Mouse (Mus musculus): ENCODE measurements around the gene Dus4l. TPM values are rescaled to one million over a fixed set of nuclear protein-coding genes. Genes with fewer than 3 reads are reported as not detected.

The Dus4l gene
- total and polyA plus RNA-seq, 3 experiments: 16.1 to 32.8 (median 23.2) TPM

DNA sequence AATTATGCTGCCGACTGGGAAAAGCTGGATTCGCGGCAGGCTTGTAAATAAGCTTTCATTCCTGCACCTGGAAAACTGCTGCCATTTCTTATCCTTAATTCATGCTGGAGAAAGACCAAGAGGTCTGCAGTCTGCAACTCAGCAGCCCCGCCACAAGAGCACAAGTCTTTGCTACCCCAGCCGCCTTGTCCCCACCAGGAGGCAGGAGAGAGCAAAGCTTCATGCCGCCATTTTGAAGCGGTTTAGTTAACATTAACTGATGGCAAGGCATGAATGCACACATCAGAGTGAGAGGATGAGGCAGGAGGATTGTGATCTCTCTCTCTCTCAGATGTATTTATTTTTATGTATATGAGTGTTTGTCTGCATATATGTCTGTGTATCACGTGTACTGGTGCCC, 34.5 kb downstream of the Dus4l start:
- H3K9ac ChIP-seq (ENCODE audit: insufficient read depth, low read depth): no peak overlapping the region
- dilution Hi-C loops (cut with MboI; ENCODE audit: extremely low pct_ligation_motif_present, extremely low pct_unique_long_range_greater_than_20kb, low sequenced_read_pairs) (no loop called here), in situ Hi-C loops (cut with MboI; ENCODE audit: low pct_ligation_motif_present, low pct_unique_long_range_greater_than_20kb, low sequenced_read_pairs) (no loop called here)
- H3K27ac ChIP-seq (ENCODE audit: insufficient read depth, low read depth): no peak overlapping the region
- H3K27me3 ChIP-seq (replicated peaks): no peaks in the 10 kb centered on the region
- no peak overlapping the region for H3K4me2 ChIP-seq (ENCODE audit: insufficient read depth, low read depth, poor library complexity, severe bottlenecking)
- no peaks in the 10 kb centered on the region for H3K79me2 ChIP-seq (replicated peaks; ENCODE audit: control insufficient read depth, extremely low read depth, insufficient read depth, poor library complexity, severe bottlenecking)
- DNase-seq (ENCODE audit: extremely low read depth): no peak
- H3K4me1 ChIP-seq (ENCODE audit: control insufficient read depth in 1 of 2, insufficient read depth in 2 of 2): no peaks in the 10 kb centered on the region
- TF ChIP-seq SMC3 (IDR thresholded peaks at IDR 0.05; ENCODE audit: low read depth, low read length) (peak; percentile 4; the same call in 1 of the 2 replicates), CHD2 (IDR thresholded peaks at IDR 0.05; ENCODE audit: low read length) (no peak), CTCF (conservative IDR thresholded peaks at IDR 0.05 in 1 of 2, IDR thresholded peaks at IDR 0.05 in 1 of 2; ENCODE audit: low read depth in 2 of 2, low read length in 2 of 2) (peak in 1 of 2 experiments; percentile 26; a peak in 2 of 4 replicates)
- H3K9me3 ChIP-seq (replicated peaks; ENCODE audit: low read length): peaks cover 6% of the 10 kb centered on the region
- H3K36me3 ChIP-seq (replicated peaks in 1 of 2; ENCODE audit: control insufficient read depth in 1 of 2, insufficient read depth in 1 of 2, low read length in 1 of 2): peaks cover 42 to 86% of the 10 kb centered on the region in 2 experiments
- no peak overlapping the region for H3K4me3 ChIP-seq (replicated peaks in 1 of 3; ENCODE audit: low read depth in 2 of 3, low read length in 2 of 3, poor library complexity in 1 of 3)

DNA sequence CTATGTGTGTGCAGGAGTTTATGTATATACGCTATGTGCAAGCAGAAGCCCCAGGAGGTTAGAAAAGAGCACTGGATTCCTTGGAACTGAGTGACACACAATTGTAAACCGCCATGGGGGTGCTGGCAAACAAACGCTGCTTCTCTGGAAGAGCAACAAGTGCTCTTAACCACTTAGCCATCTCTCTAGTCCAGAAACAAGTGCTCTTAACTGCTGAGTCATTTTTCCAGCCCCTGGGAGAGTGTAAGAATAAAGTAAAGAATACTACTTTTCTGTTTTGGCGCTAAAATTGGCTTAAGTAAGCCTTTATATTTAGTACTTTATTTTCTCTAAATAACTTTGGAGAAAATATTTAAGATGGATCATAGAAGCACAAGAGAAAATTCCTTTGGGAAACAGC, 41.3 kb downstream of the Dus4l start:
- no peak overlapping the region for H3K4me3 ChIP-seq (replicated peaks in 1 of 3; ENCODE audit: low read depth in 2 of 3, low read length in 2 of 3, poor library complexity in 1 of 3)
- H3K79me2 ChIP-seq (replicated peaks; ENCODE audit: control insufficient read depth, extremely low read depth, insufficient read depth, poor library complexity, severe bottlenecking): no peaks in the 10 kb centered on the region
- H3K36me3 ChIP-seq (replicated peaks in 1 of 2; ENCODE audit: control insufficient read depth in 1 of 2, insufficient read depth in 1 of 2, low read length in 1 of 2): peaks cover 31 to 78% of the 10 kb centered on the region in 2 experiments
- H3K4me1 ChIP-seq (ENCODE audit: control insufficient read depth in 1 of 2, insufficient read depth in 2 of 2): no peaks in the 10 kb centered on the region
- dilution Hi-C loops (cut with MboI; ENCODE audit: extremely low pct_ligation_motif_present, extremely low pct_unique_long_range_greater_than_20kb, low sequenced_read_pairs): no loop called here
- in situ Hi-C loops (cut with MboI; ENCODE audit: low pct_ligation_motif_present, low pct_unique_long_range_greater_than_20kb, low sequenced_read_pairs): no loop called here
- no peak overlapping the region for H3K4me2 ChIP-seq (ENCODE audit: insufficient read depth, low read depth, poor library complexity, severe bottlenecking)
- H3K27ac ChIP-seq (ENCODE audit: insufficient read depth, low read depth): no peak overlapping the region
- no peak overlapping the region for H3K9ac ChIP-seq (ENCODE audit: insufficient read depth, low read depth)
- H3K27me3 ChIP-seq (replicated peaks): no peaks in the 10 kb centered on the region
- TF ChIP-seq MXI1 (IDR thresholded peaks at IDR 0.05; ENCODE audit: low read depth, low read length) (no peak), TBP (conservative IDR thresholded peaks at IDR 0.05; ENCODE audit: low read depth, low read length) (no peak), JUND (conservative IDR thresholded peaks at IDR 0.05; ENCODE audit: low read depth, low read length) (no peak), CTCF (conservative IDR thresholded peaks at IDR 0.05 in 1 of 2, IDR thresholded peaks at IDR 0.05 in 1 of 2; ENCODE audit: low read depth in 2 of 2, low read length in 2 of 2) (no peak), HCFC1 (IDR thresholded peaks at IDR 0.05; ENCODE audit: low read depth, low read length) (no peak)
- no peak for DNase-seq (ENCODE audit: extremely low read depth)
- H3K9me3 ChIP-seq (replicated peaks; ENCODE audit: low read length): peaks cover 6% of the 10 kb centered on the region

DNA sequence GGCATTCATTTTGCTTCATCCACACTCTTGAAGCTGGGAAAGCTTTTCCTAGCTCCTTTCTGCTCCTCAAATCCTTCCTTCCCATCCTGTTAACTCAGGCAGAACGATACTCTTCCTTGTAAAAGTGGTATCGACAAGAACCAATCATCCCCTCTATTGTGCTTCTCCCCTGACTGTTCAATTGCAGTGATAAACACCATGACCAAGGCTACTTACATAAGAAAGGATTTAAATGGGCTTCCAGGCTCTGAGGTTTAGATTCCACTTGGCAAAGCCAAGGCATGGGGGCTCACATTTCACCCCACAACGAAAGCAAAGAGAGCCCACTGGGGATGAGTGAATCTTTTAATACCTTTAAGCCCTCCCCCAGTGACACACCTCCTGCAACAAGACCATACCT, 46.5 kb downstream of the Dus4l start:
- Histone ChIP-seq H3K9ac (ENCODE audit: insufficient read depth, low read depth) (no peak overlapping the region), H3K36me3 (replicated peaks in 1 of 2; ENCODE audit: control insufficient read depth in 1 of 2, insufficient read depth in 1 of 2, low read length in 1 of 2) (peaks cover 20 to 75% of the 10 kb centered on the region in 2 experiments), H3K4me3 (replicated peaks in 1 of 3; ENCODE audit: low read depth in 2 of 3, low read length in 2 of 3, poor library complexity in 1 of 3) (no peak overlapping the region), H3K9me3 (replicated peaks; ENCODE audit: low read length) (no peaks in the 10 kb centered on the region), H3K27ac (ENCODE audit: insufficient read depth, low read depth) (no peak overlapping the region), H3K4me1 (ENCODE audit: control insufficient read depth in 1 of 2, insufficient read depth in 2 of 2) (no peaks in the 10 kb centered on the region; a peak in 1 of 4 replicates), H3K27me3 (replicated peaks) (no peaks in the 10 kb centered on the region), H3K79me2 (replicated peaks; ENCODE audit: control insufficient read depth, extremely low read depth, insufficient read depth, poor library complexity, severe bottlenecking) (no peaks in the 10 kb centered on the region), H3K4me2 (ENCODE audit: insufficient read depth, low read depth, poor library complexity, severe bottlenecking) (no peak overlapping the region)
- DNase-seq (ENCODE audit: extremely low read depth): no peak
- TF ChIP-seq CHD2 (IDR thresholded peaks at IDR 0.05; ENCODE audit: low read length) (no peak), JUND (conservative IDR thresholded peaks at IDR 0.05; ENCODE audit: low read depth, low read length) (no peak), JUN (IDR thresholded peaks at IDR 0.05; ENCODE audit: insufficient read depth, low read depth, low read length) (no peak), MEF2A (IDR thresholded peaks at IDR 0.05; ENCODE audit: borderline replicate concordance, low read depth, low read length) (no peak), IRF4 (IDR thresholded peaks at IDR 0.05; ENCODE audit: low read depth, low read length) (no peak), USF1 (IDR thresholded peaks at IDR 0.05; ENCODE audit: low read depth, low read length) (no peak), ELF1 (IDR thresholded peaks at IDR 0.05; ENCODE audit: low read depth, low read length) (no peak), NELFE (IDR thresholded peaks at IDR 0.05; ENCODE audit: low read depth, low read length) (no peak), BHLHE40 (IDR thresholded peaks at IDR 0.05; ENCODE audit: low read depth, low read length) (no peak), SMC3 (IDR thresholded peaks at IDR 0.05; ENCODE audit: low read depth, low read length) (no peak), RAD21 (IDR thresholded peaks at IDR 0.05; ENCODE audit: low read depth, low read length) (no peak), MYC (IDR thresholded peaks at IDR 0.05; ENCODE audit: low read depth, low read length) (no peak), ZNF384 (IDR thresholded peaks at IDR 0.05; ENCODE audit: low read depth, low read length) (no peak), GABPA (IDR thresholded peaks at IDR 0.05; ENCODE audit: insufficient replicate concordance, low read depth, low read length) (no peak), CTCF (conservative IDR thresholded peaks at IDR 0.05 in 1 of 2, IDR thresholded peaks at IDR 0.05 in 1 of 2; ENCODE audit: low read depth in 2 of 2, low read length in 2 of 2) (no peak), MXI1 (IDR thresholded peaks at IDR 0.05; ENCODE audit: low read depth, low read length) (no peak), MAX (IDR thresholded peaks at IDR 0.05; ENCODE audit: low read length) (no peak), ETS1 (conservative IDR thresholded peaks at IDR 0.05; ENCODE audit: low read depth, low read length) (no peak)
- dilution Hi-C loops (cut with MboI; ENCODE audit: extremely low pct_ligation_motif_present, extremely low pct_unique_long_range_greater_than_20kb, low sequenced_read_pairs): no loop called here
- in situ Hi-C loops (cut with MboI; ENCODE audit: low pct_ligation_motif_present, low pct_unique_long_range_greater_than_20kb, low sequenced_read_pairs): no loop called here
